17 mouse cellular contexts compared by ENCODE assay signal in genomic region chr7:72615232-72615631, GRCm38 (mm10).
"Had no signal": no experiment of that assay in that cellular context is flagged by ENCODE, and none has a peak within 500 bp of the region (broad histone marks: within the 10 kb centered on the region; RNA-seq: fewer than 3 reads in every experiment).

No protein-coding gene starts in this region.

- H3K27ac ChIP-seq: lung, embryonic 15.5 days; midbrain, embryonic 10.5 days; midbrain, embryonic 12.5 days; neural tube, embryonic 12.5 days; stomach, embryonic 15.5 days; stomach, postnatal 0 days had no signal

- H3K36me3 ChIP-seq: lung, embryonic 15.5 days; midbrain, embryonic 10.5 days; midbrain, embryonic 12.5 days; neural tube, embryonic 12.5 days; stomach, embryonic 15.5 days had no signal

- DNase-seq: liver, postnatal 0 days; lung, adult 2 months; lung, postnatal 14 days; lung, postnatal 36 days; midbrain, embryonic 14.5 days; right cerebral cortex, postnatal 14 days; thymus, adult 2 months; thymus, postnatal 25 days; thymus, postnatal 4 days had no signal

- H3K4me3 ChIP-seq: lung, embryonic 15.5 days; midbrain, embryonic 10.5 days; midbrain, embryonic 12.5 days; neural tube, embryonic 12.5 days; stomach, embryonic 15.5 days had no signal

- H3K4me1 ChIP-seq: lung, embryonic 15.5 days; midbrain, embryonic 10.5 days; midbrain, embryonic 12.5 days; neural tube, embryonic 12.5 days; stomach, embryonic 15.5 days had no signal

- H3K9me3 ChIP-seq: lung, embryonic 15.5 days; midbrain, embryonic 10.5 days; midbrain, embryonic 12.5 days; neural tube, embryonic 12.5 days; stomach, embryonic 15.5 days had no signal

- H3K9ac ChIP-seq: liver, postnatal 0 days; lung, embryonic 15.5 days; midbrain, embryonic 12.5 days; neural tube, embryonic 12.5 days; stomach, embryonic 15.5 days had no signal

- ATAC-seq: liver, postnatal 0 days; lung, postnatal 0 days; midbrain, embryonic 16.5 days had no signal
